Mouse (Mus musculus) T-helper 17 cell (primary cell): ENCODE measurements around the gene Ehbp1l1.
"Not testable (repeated sequence)": the region's sequence is repeated elsewhere in the genome, so short reads cannot be mapped to it uniquely, and the experiment has no call there.

Experiments used
- in situ Hi-C, 2 experiments: fragments of 300-600 bp; cut with MboI, MseI; formaldehyde crosslinking; loops; 1 replicate in 1 of 2; 2 replicates in 1 of 2; pipeline ENCODE4 v1.15.1; 2025; ENCODE audit warnings: high pct_unique_total_duplicates in 2 of 2

The Ehbp1l1 gene

DNA sequence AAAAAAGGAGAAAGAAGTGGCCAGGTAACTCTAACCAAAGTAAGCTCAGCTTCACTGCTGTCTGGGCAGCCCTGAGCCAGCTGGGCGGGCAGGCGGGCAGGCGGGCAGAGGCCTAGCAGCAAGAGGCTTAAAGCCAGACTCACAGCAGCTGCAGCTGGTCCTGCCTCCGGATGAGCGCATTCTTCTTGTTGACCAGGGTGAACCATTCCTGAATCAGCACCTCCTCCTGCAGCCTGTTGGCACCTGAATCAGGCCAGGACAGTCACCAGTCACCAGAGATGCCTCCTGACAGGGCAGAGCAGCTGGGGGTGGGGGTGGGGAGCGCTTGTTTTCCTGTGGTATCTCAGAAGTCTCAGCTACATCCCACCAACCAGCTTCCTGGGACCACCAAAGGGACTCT, 16.0 kb downstream of the Ehbp1l1 start:
- in situ Hi-C loops = no loop called here

DNA sequence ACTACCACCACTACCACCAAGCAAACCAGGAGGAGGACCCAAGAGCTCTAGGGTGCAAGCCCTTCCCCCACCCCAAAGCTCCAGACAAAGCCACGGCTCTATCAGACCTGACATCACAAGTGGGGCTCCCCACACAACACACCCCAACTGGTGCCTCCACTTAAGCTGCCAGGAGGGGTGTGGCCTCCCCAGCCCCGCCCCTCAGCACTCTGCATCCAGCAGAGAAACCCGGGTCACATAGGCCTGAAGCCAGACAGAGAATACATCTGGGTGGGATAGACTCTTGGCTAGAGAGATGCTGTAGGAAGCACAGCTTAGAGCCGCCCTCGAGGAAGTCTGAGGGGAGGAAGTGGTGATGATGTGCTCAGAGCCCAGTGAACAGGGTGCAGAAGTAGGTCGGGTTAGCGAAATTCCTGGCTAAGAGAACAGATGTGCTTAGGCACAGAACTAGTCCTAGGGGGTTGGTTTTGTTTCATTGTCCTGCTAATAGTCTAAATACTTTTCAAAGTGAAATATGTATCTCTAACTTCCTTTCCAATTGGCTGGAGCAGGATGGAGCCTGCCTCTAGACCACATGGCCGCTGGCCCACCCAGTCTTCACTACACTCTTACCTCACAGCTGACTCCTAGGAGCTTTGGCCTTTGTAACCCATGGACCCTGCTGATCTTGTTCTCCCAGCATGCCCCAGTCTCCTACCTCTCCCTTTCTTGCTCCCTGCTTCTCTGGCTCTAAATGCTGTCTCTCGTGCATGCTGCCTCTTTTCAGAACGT, 21.1 kb downstream of the Ehbp1l1 start:
- in situ Hi-C loops = no loop called here

DNA sequence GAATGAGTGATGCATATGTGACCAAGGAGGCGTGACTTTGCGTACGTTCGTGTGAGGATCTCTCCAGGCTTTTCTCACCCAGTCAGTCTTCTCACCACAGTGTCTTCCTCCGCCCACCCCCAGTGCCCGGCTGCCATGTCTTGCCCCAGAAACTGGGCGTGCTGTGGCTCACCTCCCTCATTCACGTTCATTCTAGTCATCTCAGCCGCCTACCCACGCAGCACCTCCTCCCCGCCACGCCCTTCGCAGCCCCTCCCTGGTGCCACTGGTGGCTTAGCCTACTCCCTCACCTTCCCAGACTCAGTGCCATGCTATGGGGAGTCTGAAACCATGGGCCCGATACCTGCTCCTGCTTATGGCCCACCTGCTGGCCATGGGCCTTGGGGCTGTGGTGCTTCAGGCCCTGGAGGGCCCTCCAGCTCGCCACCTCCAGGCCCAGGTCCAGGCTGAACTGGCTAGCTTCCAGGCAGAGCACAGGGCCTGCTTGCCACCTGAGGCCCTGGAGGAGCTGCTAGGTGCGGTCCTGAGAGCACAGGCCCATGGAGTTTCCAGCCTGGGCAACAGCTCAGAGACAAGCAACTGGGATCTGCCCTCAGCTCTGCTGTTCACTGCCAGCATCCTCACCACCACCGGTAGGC, 21.8 kb downstream of the Ehbp1l1 start, which contains the start of gene Kcnk7:
TSS of gene Kcnk7 (plus strand) at position 205 of the 638 bp plus-strand sequence.
- in situ Hi-C loops = no loop called here

DNA sequence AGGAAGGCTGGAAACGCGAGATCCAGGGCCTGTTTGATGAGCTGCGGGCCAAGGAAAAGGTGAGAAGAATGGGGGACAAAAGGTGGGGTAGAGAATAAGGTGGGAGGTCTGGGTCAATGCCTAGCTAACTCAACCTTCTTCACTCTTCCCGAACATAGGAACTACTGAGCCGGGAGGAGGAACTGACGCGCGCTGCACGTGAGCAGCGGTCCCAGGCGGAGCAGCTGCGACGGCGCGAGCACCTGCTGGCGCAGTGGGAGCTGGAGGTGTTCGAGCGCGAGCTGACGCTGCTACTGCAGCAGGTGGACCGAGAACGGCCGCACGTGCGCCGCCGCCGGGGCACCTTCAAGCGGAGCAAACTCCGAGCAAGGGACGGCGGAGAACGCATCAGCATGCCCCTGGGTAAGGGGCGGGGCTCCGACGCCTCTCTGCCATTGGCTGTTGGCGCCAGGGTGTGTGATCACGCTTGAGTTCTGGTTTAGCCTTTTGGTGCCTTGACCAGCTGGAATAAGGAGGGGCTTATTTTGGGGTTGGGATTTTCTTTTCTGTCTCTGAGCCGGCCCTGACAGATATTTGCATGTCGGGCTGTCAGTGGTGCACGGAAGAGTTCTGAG, 30.2 kb downstream of the Ehbp1l1 start:
- in situ Hi-C loops = no loop called here

DNA sequence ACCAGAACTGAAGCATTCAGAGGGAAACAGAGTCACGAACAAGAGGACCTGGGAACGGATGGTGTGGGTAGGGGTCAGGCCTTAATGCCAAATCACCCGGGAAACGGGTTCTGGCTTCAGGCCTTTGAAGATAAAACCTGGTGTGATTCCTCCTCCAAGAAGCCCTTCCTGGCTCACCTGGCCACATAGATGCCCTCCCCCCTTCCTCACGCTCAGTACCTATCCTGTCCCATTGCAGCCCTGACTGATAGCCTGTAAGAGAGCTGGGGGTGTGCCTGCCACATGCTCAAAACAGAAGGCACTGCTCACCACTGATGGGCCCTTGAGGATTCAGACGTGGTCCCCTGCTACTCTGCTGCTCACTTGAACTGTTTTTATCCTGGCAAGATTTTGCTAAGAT, 32.3 kb downstream of the Ehbp1l1 start:
- in situ Hi-C loops = no loop called here

DNA sequence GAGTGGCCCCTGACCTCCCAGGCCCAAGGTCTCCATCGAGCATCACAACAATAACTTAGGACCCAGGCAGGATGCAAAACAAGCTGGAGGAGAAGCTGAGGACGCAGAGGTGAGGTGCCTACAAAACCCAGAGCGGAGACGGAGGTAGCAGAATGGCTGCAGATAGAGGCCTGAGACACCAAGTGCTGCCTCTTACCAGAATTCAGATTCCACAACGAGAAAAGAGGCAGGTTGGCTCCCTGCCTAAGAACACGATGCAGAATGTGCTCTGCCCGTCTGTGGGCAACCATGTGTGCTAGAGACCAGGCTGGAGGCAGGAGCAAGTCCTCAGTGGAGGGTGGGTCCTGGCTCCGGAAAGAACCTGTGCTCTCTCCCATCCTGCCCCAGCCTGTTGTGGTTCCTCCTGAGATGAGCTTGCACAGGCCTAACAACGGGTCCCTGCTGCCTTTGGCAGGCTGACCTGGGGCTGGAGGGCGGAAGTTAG, 33.2 kb downstream of the Ehbp1l1 start:
- in situ Hi-C loops = no loop called here

DNA sequence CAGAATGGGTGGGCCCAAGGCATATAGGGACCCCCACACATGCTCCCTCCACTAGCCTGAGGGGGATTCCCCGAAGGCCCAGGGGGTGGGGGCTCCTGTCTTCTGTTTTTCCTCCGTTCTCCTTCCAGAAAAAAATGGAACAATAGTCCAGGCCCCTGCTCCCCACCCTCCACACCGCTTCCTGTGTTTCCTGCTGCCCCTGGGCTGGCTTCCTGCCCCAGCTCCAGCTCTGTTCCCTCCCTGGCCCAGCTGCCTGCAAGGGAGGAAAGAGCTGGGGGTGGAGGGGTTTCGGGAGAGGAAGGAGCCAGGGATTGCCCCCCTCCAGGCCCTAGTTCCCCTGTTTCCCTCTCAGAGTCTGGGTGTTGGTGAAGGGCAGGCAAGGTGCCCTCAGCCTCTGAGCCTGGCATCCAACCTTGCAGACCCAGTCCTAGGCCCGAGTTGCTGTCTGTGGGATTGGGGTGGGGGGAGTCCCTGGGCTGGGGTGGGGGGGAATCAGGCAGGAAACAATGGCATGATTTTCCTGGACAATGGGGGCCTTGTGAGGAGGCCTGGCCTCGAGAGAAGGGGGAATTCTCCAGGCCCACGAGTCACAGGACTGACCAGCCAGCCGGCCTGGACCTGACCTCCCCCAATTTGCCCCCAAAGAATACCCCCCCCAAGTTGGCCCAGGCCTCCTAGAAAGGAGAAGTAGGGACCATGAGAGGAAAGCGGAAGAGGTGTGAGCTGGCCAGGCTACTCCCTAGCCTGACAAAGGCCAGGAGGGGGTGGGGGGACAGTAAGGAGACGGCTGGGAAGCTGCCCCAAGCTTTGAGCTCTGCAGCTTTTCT, 33.8 kb downstream of the Ehbp1l1 start:
- in situ Hi-C loops = no loop called here

DNA sequence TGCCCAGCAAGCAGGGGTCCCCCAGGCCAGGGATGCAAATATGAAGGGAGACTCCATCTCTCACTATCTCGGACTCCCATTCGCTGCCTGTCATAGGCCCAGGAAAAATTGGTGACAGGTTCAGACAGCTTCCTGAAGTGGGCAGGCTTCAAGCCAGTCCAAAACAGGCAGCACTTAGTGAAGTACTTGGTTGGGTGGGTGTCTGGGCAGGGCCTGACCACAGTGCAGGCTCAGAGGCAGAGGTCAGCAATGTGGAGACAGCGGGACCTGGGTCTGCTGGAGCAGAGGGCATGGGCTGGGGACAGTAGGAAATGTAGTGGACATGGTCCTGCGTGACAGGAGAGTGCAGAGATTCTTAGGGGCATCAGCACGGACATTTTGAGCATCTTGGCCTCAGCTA, 34.5 kb downstream of the Ehbp1l1 start:
- in situ Hi-C loops = no loop called here

DNA sequence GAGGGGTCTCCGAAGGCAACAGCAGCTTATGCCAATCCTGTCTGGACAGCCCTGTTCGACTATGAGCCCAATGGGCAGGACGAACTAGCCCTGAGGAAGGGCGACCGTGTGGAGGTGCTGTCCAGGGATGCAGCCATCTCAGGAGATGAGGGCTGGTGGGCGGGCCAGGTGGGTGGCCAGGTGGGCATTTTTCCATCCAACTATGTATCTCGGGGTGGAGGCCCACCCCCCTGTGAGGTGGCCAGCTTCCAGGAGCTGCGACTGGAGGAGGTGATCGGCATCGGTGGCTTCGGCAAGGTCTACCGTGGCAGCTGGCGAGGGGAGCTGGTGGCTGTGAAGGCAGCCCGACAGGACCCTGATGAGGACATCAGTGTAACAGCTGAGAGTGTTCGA, 35.8 kb downstream of the Ehbp1l1 start:
- in situ Hi-C loops = no loop called here

DNA sequence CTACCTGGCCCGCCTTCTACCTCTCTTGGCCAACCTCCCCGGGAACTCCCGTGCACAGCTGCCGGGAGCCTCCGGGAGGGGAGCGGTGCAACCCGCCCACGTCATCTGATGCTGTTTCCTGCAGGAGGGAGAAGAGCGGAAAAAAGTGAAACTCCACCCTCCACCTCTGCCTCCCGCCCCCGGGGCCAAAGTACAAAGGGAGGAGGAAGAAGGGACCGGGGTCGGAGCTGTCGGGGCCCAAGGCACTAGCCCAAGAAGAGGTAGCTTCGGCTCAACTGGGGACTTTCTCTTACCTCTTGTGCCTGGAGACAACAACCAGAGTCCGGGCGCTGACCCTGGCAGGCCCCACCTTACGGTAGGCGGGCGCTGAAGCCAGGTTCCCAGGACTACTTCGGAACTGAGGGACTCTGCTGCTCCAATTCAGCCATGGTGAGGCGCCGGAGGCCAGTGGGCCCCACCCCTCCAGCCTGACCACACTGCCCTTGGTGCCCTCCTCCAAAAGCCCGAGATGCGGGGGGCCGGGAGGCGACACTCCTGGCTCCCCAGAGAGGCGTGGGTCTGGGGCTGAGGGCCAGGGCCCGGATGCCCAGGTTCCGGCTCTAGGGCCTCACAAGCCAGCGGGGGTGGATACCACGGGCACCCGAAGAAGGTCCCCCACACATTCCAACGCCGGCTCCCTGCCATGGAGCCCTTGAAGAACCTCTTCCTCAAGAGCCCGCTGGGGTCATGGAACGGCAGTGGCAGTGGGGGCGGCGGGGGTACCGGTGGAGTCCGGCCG, 36.4 kb downstream of the Ehbp1l1 start:
- in situ Hi-C loops = no loop called here

DNA sequence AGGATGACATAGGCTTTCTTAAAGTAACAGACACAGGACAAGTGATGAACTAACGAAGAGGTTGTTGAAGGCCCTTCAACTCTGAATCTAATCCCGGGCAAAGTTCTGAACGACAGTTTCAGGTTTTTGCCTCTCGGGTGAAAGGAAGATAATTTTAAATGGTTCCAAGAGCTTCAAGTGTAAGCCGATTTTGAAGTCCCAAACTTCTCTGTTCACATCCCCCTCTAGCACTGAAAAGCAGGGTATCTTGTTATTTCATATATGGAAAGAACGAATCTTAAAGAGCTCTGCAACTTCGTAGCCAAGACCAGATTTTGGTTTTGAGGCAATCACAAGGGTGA, 37.1 kb downstream of the Ehbp1l1 start:
- in situ Hi-C loops = no loop called here

DNA sequence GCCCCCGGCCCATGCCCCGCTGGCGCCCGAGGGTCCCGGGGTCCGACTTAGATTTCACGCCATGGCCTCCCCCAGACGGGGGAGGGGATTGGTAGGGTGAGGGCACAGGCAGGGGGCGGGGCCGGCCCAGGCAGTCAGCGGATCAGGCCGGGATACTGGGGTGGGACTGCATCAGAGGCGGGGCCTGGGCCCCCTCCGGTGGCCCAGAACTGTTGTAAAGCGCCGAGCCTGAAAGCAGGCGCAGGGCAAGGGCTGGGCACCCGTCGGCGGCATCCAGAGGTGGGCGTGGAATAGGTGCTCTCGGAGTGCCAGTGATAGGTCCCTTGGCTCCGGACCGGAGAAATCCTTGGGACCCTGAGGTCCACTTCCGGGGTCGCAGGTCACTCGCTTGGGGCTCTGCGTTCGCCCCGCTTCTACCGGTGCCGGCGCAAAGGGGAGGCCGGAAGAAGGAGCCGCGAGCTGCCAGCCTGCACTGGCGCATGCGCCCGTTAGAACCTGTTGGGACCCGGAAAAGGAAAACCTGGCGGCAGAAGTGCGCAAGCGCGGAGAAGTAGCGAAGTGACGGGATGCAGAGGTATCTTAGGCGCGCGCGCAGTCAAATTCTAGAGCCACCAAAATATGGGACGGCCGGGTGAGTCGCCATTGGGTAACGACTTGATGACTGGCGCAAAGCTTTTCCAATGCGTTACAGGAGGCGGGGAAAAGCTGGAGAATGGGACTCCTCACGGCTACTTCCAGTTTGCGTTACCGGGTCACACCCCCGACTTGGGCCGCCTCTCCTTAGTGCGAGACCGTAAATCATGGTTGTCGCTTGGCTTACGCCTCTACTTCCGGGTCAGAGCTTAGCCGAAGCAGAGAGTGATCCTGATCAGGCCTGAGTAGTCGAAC, 37.7 kb downstream of the Ehbp1l1 start, which contains the start of the genes Map3k11 and Pcnx3:
TSS of gene Map3k11 (plus strand) at position 543 of the 888 bp plus-strand sequence.
TSS of gene Pcnx3 (minus strand) at position 709 of the 888 bp plus-strand sequence.
- in situ Hi-C loops = no loop called here

DNA sequence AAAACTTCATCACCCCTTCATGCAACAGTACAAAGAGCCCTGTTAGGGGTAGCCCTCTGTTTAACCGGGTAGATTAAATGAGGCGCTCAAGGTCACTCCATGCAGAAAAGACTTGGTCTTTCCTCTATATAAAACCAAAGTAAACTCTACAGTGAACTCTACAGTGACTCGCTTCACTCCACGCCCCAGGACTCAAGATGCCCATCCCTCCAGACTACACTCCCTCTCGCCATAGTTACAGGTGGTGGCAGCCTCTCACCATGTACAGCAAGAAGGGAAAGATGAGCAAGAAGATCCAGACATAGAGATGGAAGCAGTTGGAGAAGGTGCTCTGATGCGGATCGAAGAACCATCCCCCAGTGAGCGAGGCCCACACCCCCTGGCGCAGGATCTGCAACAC, 38.4 kb downstream of the Ehbp1l1 start:
- in situ Hi-C loops = no loop called here

DNA sequence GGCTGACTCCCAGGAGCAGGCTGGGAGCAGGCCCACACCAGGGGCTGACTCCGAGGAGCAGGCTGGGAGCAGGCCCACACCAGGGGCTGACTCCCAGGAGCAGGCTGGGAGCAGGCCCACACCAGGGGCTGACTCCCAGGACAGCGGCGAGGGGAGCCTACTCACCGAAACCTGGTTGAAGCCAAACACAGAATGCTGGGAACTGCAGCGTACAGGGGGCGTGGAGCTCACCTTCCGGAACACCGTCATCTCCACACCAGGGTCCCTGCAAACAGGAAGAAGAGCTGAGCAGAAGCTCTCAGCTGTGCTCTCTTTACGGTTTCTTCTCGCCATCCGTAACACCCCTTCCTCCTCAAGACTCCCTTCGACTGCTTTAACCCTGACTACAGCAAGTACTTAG, 39.2 kb downstream of the Ehbp1l1 start:
- in situ Hi-C loops = not testable (repeated sequence)

DNA sequence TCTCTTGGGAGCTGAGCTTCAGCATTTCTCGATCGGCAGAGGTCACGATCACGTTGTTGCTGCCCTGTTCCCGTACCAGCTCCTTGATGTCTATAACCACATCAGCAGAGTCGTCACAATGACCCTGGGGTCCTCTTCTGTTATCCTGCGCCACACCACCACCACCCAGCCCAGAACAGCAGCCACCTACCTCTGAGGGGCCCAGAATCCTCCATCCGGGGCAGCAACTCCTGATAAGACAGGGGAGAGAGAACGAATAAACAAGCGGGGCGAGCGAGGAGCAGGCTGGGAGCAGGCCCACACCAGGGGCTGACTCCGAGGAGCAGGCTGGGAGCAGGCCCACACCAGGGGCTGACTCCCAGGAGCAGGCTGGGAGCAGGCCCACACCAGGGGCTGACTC, 39.7 kb downstream of the Ehbp1l1 start:
- in situ Hi-C loops = no loop called here

DNA sequence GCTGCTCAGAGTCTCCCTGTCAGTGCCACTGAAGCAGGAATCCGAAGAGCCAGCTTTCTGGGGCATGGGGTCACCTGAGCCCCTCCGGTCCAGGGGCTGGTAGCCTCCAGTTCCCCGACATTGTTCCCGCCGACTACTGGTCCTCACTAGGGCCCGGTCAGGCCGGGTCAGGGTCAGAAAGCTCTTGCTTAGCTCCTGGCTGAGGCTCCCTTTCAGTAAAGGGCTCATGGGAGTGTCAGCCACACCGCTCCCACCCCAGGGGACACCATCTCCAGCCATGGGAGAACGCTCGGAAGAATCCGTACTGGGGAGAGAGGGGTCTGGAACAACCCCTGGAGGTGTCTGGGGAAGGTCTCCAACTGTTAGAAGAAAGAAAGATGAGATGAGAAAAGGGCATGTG, 40.3 kb downstream of the Ehbp1l1 start:
- in situ Hi-C loops = no loop called here

DNA sequence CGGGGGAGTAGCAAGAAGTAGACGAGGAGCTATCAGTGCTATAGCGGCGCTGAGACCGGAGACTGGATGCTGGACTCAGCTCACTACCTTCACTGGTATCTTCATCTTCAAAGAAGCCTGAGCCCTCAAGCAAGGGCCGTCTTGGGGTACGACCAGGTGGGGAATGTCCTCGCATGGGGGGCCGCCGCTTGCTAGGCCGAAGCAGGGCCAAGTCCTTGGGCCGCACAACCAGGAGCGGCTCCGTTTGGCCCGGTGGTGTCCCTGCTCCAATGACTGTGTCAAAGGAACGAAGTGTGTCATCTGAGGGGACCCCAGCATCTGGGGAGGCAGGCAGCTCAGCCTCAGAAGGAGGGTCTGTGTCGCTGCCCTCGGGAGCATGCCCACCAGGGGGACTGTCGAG, 40.7 kb downstream of the Ehbp1l1 start:
- in situ Hi-C loops = no loop called here

DNA sequence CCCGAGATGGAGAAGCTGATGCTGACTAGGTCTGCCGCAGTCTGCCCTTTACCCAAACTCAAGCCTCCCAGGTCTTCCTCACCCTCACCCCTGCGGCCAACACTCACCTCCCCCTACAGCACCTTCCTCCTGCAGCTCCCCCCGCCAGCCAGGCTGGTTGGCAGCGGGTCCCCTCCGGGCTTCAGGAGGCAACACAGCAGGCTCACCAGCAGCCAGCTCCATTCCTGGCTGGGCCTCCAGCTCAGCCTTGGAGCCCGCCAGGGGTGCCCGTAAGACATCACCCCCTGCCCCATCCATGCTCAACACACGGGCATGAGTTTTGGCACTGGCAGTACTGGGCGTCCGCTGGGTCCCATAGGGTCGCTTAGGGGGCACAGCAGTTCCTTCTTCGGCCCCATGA, 41.1 kb downstream of the Ehbp1l1 start:
- in situ Hi-C loops = no loop called here

DNA sequence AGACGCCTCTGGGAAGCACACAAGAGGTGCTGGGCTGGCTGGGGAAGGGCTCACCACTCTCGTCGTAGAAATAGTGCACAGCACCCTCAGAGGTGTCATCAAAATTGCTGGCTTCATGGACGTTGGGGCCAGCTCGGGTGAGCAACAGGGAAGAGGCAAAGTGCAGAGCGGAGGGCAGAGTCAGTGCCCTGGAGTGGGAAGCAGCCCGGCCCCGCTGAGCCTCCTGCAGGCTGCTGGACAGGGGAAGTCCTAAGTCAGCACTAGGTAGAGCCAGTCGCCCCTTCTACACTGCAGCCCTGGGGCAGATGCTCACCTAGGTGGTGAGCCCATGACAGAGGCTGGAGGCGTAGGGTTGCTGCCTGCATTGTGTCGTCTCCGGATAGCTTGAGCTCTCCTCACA, 41.9 kb downstream of the Ehbp1l1 start:
- in situ Hi-C loops = no loop called here

DNA sequence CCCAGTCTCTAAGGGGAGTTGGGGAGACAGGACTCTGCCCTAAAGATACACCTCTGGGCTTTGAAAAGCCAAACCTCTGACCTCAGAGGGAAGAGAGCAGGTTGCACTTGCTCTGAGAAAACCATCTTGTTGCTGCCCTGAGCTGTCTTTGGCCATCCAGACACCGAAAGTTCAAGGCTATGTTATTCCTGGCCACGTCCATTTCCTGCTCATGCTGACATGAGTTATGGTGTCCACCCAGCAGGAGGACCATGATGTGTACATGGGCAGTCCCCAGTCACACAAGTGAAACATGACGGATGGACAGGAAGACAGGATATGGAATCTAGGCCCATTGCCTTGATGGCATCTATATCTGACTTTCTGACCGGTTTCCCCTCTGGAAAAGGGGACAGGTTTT, 45.7 kb downstream of the Ehbp1l1 start:
- in situ Hi-C loops = no loop called here
